Mouse (Mus musculus) 3T3-L1 (cell line): ENCODE data around the gene Asb16.

Experiments
- DNase-seq: peaks from one replicate; pipeline ENCODE4 v3.0.0-alpha.2; 2015; ENCODE audit warnings: low read depth, low spot score

The Asb16 gene

DNA sequence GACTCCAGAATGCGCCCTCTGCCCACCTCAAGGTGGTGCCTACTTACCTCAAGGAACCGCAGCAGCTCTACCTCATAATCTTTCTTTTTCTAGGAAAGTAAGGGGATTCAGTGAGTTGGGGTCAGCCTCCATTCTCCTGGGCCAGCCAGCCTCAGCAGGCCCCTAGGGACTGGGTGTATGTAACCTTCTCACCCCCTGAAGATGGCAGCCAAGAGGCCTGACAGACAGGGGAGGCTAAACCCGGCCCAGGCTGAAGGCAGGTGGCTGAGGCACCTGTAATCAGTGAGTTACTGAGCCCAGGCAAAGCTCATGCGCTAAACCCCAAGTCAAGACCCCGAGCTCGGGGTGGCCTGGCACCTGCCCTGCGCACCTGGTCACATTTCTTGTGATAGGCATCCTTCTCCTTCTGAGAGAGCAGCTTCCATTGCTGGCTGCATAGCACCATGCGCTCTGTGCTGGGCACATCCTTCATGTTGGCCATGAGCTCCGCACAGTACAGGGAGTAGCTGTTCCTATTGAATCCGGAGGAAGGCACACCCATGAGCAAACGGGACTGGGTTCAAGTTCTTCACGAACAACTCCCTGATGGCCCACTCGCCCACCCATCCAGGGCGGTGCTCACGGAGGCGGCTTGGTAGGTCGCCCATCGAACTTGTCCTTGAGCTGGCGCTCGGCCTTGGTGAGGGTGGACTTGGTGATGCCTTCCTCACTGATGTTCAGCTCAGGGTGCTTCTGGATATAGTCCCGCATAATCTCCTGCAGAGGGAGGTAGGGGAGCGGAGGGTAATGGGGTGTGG is 41.5 kb downstream of the Asb16 start:
- DNase-seq = no peak

DNA sequence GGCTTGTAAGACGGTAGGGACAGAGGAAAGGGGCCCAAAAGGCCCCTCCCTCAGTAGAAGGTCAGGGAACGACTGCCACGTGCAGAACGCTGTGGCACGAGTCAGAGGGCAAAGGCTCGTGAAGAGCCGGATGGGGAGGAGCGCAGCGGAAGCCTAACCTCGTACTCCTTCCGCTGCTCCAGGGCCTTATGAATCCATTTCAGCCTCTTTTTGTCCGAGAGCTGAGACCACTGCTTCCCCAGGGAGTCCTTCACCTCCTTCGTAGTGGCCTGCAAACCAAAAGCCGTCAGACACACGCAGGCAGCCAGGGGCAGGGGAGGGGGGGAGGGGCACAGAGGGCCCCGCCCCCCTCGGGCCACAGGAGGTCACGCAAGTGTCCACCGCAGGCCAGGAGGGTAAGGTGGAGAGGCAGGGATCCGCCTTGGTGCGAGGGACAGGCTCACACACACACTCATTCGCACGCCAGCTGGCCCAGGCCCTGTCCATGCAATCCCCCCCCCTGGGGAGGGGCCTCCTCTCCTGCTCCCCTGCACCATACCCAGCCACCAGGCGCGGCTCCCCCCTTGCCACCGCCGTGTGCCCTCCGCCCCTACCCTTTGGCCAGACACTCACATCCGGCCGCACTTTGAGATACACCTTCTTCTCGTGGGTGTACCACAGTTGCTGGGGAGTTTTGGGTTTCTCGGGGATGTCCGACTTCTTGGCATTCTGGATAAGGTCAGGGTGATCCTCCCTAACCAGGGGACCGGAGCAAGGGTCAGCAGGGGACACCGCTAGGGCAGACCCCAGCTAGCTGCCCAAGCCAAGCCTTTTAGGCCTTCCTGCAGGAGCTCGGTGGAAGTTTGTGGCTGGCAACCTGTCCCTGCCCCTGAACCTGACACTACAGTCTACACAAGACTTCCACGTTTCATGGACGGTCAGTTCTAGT is 42.5 kb downstream of the Asb16 start:
- no peak for DNase-seq

DNA sequence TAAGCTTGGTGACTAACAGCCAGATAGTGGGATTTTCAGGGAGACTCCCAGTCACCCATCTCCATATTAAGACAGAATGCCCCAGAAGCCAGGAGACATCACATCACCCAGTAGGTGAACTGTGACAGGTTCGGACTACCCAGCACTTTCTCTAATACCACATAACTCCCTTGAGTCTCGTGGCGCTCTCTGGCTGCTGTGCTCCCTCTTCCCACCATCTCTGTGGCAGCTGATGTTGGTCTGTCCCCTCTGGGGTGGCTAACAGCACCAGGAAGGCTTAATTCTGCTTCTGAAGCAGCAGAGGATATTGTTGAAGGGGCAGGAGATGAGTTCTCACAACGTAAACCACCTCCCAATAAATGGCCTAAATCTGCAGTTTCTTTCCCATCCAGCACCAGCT is 43.4 kb downstream of the Asb16 start:
- DNase-seq = no peak

DNA sequence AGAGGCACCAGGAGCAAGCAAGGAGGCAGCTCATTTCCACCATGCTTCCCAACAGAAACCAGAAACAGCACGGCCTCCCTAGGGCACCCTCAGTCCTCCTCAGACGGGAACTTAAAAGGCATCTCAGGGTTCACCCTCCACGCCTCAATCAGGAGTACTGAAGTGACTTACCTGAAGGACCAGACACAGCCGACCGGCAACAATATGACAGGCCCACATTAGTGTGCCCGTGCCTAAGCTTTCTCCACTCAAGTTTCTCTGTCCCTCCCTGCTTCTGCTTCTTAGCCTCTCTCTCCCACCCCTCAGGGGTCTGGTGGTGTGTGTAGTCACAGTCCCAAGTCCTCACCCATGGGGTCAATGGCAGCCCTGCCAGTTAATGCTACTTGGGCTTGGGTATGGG is 44.0 kb downstream of the Asb16 start:
- DNase-seq = no peak

DNA sequence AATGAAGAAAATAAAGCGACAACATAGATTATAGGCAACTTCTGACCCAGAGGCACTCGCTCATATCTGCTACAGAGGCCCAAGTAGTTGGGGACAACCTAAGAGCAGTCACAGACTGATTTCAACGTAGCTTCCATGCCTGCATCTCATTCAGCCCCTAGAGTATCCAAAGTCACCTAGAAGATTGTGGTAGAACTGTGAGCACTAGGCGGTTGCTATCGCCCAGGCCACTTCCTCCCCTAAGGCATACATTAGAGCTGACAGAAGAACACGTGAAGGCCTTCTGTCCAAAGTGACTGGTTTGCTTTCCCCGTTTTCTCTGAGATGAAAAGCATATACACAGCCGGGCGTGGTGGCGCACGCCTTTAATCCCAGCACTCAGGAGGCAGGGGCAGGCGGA is 45.8 kb downstream of the Asb16 start:
- DNase-seq = no peak

DNA sequence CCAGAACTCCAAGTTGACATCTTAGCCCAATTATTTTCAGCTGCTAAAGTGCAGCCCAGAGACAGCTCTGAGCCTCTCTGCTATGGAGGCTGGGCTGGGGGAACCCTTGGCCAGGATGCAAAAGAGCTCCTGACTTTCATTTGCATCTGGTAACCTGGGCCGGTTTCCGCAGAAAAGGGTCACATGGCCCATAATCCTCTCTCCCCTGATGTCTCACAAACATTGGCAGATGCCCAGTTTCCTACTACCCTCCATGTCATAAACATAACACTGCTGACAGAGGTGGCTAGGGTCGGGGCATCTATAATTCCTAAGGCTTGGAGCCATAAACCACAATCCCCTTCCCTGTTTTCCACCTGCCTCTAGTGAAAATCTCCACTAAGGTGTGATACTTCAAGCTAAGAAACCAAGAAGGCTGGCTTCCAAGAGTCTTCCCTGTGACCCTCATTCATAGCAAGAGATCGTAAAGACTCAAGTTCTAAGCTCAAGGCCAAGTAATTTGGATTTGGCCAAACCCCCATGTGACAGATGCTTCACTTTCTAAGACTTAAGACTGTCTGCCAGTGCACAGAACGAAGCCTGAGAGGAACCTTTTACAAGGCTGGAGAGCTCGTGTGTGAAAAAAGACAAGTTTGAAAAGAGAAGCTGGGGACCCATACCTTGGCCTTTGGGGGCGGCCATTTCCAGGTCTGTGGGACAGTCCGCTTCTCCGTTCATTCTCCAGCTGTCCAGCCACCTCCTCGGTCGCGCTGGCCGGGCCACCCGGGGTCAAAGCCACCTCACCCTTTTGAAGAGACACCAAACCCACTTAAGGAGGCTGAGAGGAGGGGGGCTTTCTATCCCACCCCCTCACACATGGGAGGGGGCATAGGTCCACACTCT is 47.4 kb downstream of the Asb16 start:
- DNase-seq = peak; percentile 57

DNA sequence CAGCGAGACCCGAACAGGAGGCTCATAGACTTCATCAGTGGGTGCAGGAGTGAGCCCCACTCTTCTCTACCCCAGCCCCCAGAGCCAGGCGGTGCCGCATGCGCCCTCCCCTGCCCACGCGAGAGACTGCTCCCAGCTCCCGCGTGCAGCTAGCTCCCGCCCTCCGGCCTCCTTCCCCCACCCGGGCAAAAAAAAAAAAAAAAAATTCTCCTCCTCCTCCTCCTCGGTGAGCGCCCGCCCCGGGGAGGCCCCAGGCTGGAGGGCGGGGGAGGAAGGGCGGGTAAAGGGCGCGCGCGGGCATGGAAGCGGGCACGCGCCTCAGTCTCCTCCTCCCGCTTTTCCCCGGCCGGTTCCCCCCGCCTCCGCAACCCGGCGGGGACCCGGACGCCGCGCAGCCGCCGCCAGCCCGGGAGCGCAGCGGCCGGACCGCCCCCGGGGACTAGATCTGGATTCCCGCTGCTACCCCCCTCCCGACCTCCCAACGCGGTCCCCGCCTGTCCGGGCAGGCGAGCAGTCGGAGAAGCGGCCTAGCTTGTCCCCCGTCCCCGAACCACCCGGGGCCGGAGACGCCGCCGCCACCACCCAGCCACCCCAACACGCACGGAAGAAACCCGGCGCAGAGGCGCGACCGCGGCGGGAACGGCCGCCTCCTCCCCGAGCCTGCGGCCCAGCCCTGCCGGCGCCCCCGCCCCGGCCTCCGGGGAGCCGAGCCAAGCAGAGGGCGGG is 48.2 kb downstream of the Asb16 start:
- peak; percentile 76 for DNase-seq

DNA sequence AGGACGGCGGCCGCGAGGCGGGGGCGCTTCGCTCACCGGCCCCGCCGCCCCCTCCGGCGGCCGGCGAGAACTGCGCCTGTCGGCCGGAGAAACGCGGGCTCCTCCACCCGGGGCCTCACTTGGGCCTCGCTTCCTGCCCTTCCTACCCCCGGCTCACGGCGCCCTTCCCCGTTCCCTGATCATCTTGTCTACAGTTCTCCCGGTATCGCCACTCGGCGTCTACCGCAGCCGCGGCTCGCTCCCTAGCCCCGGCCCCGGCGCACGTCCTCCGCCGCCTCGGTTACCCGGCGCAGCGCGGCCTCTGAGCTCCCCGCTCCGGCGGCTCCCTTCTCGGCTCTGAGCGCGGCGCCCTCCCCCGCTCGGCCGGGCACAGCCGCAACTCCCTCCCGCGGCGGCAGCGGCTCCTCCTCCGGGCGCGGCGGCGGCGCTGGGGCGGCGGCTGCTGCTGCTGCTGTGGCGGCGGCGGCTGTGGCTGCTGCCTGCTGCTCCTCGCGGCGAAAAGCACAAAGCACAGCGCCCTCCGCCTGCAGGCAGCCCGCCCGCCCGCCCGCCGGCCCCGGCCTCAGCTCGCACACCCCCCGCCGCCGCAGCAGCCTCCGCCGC is 48.9 kb downstream of the Asb16 start:
- DNase-seq = peak; percentile 55

DNA sequence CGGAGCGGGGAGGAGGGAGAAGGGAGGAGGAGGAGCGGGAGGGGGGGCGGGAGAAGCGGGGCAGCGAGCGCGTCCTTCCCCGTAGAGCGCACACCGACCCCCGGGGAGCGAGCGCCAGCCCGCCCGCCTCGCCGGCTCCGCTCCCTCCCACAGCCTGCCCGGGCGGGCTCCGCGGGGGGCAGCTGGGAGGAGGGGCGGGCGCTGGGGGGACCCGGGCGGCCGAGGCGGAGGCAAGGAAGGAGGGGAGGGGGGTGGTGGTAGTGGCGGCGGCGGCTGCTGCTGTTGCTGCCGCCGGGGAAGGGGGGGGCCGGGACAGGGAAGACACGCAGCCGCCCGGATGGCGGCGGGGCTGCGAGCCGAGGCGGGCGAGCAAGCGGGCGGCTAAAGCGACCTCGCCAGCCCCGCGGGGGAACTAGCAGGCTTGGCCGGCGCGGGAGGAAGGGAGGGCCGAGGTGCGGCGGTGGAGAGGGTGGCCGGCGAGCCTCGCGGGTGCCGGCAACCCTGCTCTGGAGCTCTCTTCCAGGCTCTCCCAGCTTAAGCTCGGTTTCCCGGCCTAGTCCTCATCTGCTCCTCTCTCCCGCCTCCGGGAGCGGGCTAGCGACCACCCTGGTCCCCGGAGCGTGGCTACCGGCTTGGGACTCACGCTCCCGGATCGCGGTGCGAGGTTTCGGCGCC is 49.5 kb downstream of the Asb16 start:
- peak; percentile 66 for DNase-seq

DNA sequence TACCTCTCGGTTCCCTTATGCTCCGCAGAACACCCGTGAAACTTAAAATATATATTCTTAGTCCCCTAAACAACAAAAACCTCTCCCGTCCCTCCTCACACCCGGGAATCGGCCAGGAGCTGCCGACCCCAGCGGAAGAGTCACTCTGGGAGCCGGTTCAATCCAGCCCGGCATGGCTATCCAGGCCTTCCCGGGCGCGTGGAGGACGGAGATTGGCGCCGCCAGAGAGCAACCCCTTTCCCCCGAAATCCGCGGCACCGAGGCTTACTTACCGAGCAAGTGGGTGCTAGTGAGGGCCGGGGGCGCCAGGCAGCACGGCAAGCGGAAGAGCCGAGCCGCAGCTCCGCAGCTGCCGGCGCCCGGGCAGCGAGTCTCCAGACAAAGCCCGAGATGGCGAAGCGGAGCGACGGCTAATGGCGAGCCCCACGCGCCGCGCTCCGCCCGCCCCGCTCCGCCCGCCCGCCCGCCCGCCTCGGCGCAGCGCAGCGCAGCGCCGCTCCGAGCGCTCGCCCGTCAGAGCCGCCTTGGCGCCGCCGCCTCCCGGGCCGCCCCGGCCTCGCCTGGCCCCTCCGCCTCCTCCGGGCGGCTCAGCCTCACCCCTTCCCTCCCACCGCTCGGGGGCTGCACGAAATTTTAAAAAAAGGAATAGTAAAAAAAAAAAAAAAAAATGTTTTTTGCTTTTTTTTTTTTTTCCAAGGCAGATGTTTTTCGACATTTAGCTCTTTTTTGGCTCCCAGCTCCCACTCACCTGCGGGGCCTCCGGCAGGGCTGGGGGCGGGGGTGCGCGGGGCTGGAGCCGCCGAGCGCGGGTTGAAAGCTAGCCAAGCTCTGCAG is 50.2 kb downstream of the Asb16 start:
- peak; percentile 52 for DNase-seq

DNA sequence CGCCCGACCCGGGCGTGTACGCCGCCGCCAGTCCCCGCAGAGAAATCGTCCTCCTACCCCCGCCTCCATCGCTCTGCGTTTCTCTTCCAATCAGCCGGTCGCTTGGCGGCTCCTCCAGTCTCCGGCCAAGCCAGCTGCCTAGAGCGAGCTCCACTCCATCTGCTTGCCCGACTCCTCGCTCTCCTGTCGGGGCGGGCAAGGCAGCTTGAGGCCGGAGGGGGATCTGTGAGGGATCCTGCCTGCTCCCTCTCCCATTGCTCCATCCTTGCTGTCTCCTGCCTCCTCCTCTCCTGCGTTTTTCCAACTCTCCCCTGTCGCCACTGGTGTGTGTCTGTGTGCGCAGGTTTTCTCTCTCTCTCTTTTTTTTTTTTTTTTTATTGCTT is 50.9 kb downstream of the Asb16 start, which contains the start of gene Ubtf:
TSS of gene Ubtf (minus strand) at position 333 of the 383 bp plus-strand sequence.
- DNase-seq = peak; percentile 83

DNA sequence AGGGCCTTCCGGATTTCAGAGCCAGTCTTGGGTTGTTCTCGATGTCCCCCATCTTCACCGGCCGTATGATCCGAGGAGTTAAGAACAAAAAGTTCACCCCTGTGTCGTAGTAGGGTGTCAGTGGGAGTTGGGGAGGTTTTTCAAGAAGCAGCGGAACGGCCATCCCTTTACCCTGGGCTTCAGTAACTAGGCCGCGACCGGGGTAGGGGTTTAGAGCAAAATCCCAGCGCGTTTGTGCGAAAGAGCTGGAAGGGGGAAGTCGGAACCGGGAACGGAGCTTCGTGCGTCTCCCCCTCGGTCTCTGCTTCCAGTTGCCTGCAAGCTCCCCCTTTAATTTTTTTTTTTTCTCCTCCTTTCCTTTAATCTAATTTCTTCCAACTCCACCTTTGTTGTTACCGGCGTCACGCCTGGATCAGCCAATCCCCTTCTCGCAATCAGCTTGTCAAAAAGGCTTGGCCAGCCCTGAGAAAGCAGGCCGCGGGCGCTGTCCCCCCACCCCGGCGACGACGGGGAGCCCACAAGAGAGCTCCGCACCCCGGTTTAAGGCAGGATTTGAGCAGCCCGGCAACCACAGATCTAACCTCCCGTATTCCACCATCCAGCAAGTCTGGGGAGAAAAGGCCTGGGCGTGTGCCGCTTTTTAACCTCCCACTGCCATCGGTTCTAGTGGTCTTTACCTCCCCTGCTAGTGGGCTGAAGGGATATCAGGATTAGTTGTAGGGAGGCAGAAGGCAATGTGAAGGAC is 51.6 kb downstream of the Asb16 start:
- peak; percentile 81 for DNase-seq

DNA sequence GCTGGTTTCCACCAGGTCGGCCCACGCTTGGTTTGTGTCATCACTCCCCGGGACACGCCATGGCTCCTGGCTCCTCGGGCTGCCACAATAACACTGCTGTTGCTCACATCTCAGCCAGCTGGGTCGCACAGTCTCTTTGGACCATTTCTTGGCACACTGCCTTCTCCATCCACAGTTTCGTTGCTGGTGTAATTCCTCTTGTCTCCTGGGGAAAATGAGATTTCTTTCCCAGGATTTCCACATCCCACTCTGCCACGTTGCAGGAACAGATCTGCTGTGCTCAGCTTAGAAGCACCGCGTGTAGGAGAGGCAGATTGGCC is 52.1 kb downstream of the Asb16 start:
- DNase-seq = peak; percentile 89

DNA sequence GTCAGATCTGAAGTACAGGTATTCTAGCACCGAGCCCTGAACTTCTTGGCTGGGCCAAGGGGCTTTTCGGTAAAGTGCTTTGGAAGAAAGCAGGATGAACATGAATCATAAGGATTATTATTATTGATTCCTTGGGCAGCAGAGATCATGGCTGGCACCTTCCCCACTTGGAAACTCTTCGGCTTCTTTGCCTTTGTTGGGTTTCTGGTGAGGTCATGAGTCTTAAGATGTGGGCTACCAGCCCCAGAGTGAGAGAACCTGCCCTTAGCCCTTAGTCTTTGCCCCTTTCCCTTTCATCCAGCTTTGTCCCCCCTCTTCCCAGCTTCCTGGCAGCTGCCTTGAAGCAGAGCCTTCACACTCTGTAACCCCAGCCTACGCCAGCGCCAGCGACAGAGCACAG is 53.4 kb downstream of the Asb16 start:
- DNase-seq = no peak

DNA sequence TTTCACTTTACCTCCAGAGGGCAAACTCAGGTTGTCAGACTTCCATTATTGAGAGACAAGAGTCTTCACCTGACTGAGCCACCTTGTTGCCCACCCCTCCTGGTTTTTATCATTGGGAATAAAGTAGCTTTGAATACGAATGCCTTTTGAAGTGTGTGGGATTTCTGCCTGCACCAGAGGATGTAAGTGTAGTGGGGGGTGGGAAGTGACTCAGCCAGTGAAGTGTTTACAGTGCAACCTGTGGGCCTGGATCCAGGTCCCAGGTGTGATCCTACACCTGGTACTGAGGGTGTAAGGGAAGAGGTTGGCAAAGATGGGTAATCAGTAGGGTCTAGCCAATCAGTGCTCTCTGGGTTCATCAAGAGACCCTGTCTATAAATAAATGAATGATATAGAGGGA is 55.0 kb downstream of the Asb16 start:
- no peak for DNase-seq

DNA sequence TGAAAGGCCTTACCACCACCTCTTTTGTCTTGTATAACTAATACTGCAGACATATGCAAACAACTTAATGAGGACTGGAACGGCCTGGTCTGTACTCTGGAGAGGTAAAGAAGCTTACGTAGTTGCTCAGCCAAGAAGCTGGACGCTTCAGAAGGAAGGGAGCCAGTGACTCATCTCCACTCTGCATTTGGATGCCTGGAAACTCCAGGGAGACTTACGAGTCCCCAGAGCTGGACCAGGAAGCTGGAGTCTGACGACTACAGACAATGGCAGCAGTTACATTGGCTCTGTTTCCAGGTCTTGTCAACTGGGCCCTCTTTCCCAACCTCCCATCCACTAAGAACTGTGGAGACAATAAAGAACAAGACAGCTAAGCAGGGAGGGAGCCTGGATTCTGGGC is 58.7 kb downstream of the Asb16 start:
- peak; percentile 80 for DNase-seq

DNA sequence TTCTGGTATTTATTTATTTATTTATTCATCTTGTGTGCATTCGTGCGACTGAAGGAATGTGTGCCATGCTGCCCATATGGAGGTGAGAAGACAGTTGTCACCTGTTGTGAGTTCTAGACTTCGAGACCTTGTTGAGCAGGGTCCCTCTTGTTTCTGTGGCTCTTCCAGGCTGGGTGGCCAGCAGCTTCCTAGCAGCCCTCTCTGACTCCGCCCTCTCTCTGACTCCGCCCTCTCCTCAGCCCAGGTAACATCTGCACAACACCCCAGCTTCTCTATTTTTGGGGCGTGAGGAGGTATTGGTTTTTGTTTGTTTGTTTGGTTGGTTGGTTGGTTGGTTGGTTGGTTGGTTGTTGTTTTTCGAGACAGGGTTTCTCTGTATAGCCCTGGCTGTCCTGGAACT is 59.3 kb downstream of the Asb16 start:
- DNase-seq = no peak
